Mouse (Mus musculus) neutrophil, adult 5-6 weeks (primary cell): ENCODE measurements around the gene Prss28. TPM values are rescaled to one million over a fixed set of nuclear protein-coding genes. Genes with fewer than 3 reads are reported as not detected.

Experiments used
- ATAC-seq: fragments of 151-379, 151-347 bp; 2 replicates; pipeline ENCODE4 v1.8.0; 2017; ENCODE audit warnings: mild to moderate bottlenecking, moderate TSS enrichment; ENCODE audit not compliant: insufficient number of reproducible peaks, poor library complexity, low FRiP score, severe bottlenecking; ENCODE audit errors: extremely low read depth
- total RNA-seq: library from RNA; stranded (forward); fragments of 200-1000 nt; gene quantifications from 2 replicates; pipeline ENCODE4 v1.2.3, GENCODE M21; 2017

The Prss28 gene
- total RNA-seq, 1 experiment from 2014 or later: not detected

- ATAC-seq: no peak
Observed at GRCm38 (mm10) chr17:25333943-25334342, 25.5 kb downstream of the Prss28 start.

- ATAC-seq: no peak
Observed at GRCm38 (mm10) chr17:25338218-25338617, 29.8 kb downstream of the Prss28 start.

GRCm38 (mm10) chr17:25340003-25340402, 31.6 kb downstream of the Prss28 start:
- ATAC-seq: no peak

GRCm38 (mm10) chr17:25341490-25341889, 33.0 kb downstream of the Prss28 start:
- ATAC-seq: no peak

- no peak for ATAC-seq
Observed at GRCm38 (mm10) chr17:25345462-25345861, 37.0 kb downstream of the Prss28 start, which contains the start of gene Tpsab1. Tpsab1 (minus strand) TSS chr17:25345562.

GRCm38 (mm10) chr17:25361291-25361690, 52.8 kb downstream of the Prss28 start:
- ATAC-seq: no peak

Other genes starting within 250 kb of the Prss28 start
- not detected in 2 replicates for gene Tmem204, start 225.1 kb upstream of the Prss28 start, total RNA-seq
- 17.4 and 19.6 TPM in 2 replicates for gene Telo2, start 192.7 kb upstream of the Prss28 start, total RNA-seq
- gene Ptx4, start 187.9 kb upstream of the Prss28 start, total RNA-seq: not detected in 2 replicates
- gene Clcn7, start 175.3 kb upstream of the Prss28 start, total RNA-seq: 21.5 and 25.0 TPM in 2 replicates
- gene Ccdc154, start 146.2 kb upstream of the Prss28 start, total RNA-seq: 0.12 TPM in 1 of 2 replicates, not detected in the other
- gene Gm38655, start 133.2 kb upstream of the Prss28 start, total RNA-seq: not detected in 2 replicates
- gene BC003965, start 124.1 kb upstream of the Prss28 start, total RNA-seq: 6.8 TPM in 2 replicates
- gene Unkl, start 120.2 kb upstream of the Prss28 start, total RNA-seq: 20.4 and 23.8 TPM in 2 replicates
- gene Gnptg, start 68.5 kb upstream of the Prss28 start, total RNA-seq: 14.4 and 19.4 TPM in 2 replicates
- gene Tsr3, start 68.5 kb upstream of the Prss28 start, total RNA-seq: 19.8 and 20.5 TPM in 2 replicates
- 5.4 and 7.8 TPM in 2 replicates for gene Baiap3, start 52.3 kb upstream of the Prss28 start, total RNA-seq
- 303 and 329 TPM in 2 replicates for gene Ube2i, start 34.0 kb upstream of the Prss28 start, total RNA-seq
- gene Prss34, start 10.3 kb upstream of the Prss28 start, total RNA-seq: 0.58 TPM in 1 of 2 replicates, not detected in the other
- gene Prss29, start 10.0 kb downstream of the Prss28 start, total RNA-seq: not detected in 2 replicates
- gene Tpsab1, start 36.9 kb downstream of the Prss28 start, total RNA-seq: not detected in 2 replicates
- gene Tpsb2, start 57.7 kb downstream of the Prss28 start, total RNA-seq: not detected in 2 replicates
- gene Tpsg1, start 60.6 kb downstream of the Prss28 start, total RNA-seq: not detected in 2 replicates
- gene Cacna1h, start 125.1 kb downstream of the Prss28 start, total RNA-seq: 1.5 and 4.3 TPM in 2 replicates
- gene Tekt4, start 146.0 kb downstream of the Prss28 start, total RNA-seq: not detected in 2 replicates
- gene Sstr5, start 188.6 kb downstream of the Prss28 start, total RNA-seq: not detected in 2 replicates